Mouse (Mus musculus) brain, embryonic 14.5 days (tissue): ENCODE measurements around the gene Myod1.

Experiments
- CTCF ChIP-seq: fragments of 200-500 bp; IDR thresholded peaks from 2 replicates; pipeline ENCODE4 v1.5.1; 2012; ENCODE audit warnings: inconsistent platforms, mild to moderate bottlenecking, moderate library complexity, borderline replicate concordance; ENCODE audit not compliant: insufficient read depth, insufficient read length; ENCODE audit errors: extremely low read depth
- POLR2A ChIP-seq: fragments of 200-500 bp; IDR thresholded peaks from 2 replicates; pipeline ENCODE4 v1.6.1; 2012; ENCODE audit warnings: mild to moderate bottlenecking, inconsistent platforms, borderline replicate concordance; ENCODE audit not compliant: poor library complexity, insufficient read depth, insufficient read length, severe bottlenecking; ENCODE audit errors: extremely low read depth

DNA sequence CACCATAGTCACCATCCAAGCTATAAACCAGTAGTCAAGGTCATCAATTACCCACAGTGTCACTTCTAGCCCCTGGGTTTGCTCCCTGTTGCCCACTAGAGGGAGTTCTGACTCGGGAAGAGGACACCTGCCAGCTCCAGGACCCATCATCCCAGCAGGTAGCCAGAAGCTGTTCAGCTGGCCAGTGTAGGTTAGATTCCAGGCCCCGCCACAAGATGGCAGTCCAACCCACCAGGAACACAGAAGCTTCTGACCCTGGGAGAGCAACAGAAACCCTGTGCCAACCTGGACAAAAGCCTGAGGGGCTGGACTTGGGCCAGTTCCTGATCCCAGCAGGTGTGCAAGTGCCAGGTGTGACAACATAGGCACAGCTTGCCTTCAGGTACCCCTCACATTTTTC is 16.8 kb downstream of the Myod1 start:
- peak; percentile 95 for TF ChIP-seq CTCF
- no peak for TF ChIP-seq POLR2A
